Mouse (Mus musculus): ENCODE measurements around the gene Vmn2r87. TPM values are rescaled to one million over a fixed set of nuclear protein-coding genes. Genes with fewer than 3 reads are reported as not detected.
A peak's percentile ranks its signal among the peaks of the same experiment; 100 is the strongest.
"Not testable (repeated sequence)": the region's sequence is repeated elsewhere in the genome, so short reads cannot be mapped to it uniquely, and the experiment has no call there.

The Vmn2r87 gene
- not detected in 2 replicates for polyA plus RNA-seq (2015; fragmentation: Nextera tagmentation; extraction: Ambion mirVana)

DNA sequence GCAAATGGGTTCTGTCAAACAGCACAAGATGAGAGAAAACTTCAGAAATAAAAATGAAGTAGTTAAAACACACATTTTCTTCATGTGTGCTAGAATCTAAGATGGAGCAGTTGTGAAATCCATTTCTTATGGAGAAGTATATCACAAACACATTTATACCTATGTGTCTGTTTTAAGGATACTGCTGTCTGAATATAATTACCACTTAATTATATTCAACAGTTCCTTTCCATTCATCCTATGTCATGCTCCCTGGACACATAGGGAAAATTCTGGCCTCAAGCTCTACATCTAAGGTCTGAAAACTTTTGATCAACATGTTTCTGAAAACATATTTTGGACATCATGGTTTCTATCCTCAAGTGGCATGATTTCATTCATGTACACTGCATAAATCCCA, at the start of gene Vmn2r87:
Gene Vmn2r87 (minus strand): TSS at position 101 of the 400 bp plus-strand sequence.
- Histone ChIP-seq H3K27ac (no peak within 1 kb of the TSS), H3K36me3 (no peaks in the 10 kb centered on the region), H3K9me3 (no peaks in the 10 kb centered on the region), H3K27me3 (no peaks in the 10 kb centered on the region), H3K9ac (no peak within 1 kb of the TSS), H3K4me3 (no peak within 1 kb of the TSS), H3K4me2 (no peak within 1 kb of the TSS), H3K4me1 (no peaks in the 10 kb centered on the region)
- ATAC-seq (ENCODE audit: insufficient number of reproducible peaks, insufficient read depth, low FRiP score, low TSS enrichment, low read depth), result no peak

DNA sequence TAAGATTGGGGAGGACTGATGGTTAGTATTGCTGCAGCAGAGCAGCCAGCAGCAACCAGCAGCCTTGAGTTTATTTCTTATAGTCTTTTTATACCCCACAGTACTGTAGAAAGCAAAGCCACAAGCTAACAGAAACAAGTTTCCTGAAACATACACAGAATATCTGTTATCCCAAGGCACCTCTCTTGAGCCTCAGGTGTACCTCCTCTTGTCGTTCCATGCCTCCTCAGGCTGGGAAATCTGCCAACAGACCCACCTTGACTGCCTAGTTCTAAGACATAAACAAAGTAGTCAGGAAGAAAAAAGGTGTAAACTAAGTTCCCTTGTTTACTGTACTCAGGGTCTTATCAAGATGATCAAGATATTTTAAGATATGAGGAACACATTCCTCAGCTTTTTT, 47.1 kb upstream of the Vmn2r87 start:
- not testable (repeated sequence) for H3K27ac ChIP-seq; H3K27me3 ChIP-seq; H3K9me3 ChIP-seq; ATAC-seq (ENCODE audit: insufficient number of reproducible peaks, insufficient read depth, low FRiP score, low TSS enrichment, low read depth); H3K4me1 ChIP-seq; H3K9ac ChIP-seq; H3K36me3 ChIP-seq; H3K4me3 ChIP-seq; H3K4me2 ChIP-seq
- 61% methylated on average over 1 of the region's 1 CpGs for WGBS

DNA sequence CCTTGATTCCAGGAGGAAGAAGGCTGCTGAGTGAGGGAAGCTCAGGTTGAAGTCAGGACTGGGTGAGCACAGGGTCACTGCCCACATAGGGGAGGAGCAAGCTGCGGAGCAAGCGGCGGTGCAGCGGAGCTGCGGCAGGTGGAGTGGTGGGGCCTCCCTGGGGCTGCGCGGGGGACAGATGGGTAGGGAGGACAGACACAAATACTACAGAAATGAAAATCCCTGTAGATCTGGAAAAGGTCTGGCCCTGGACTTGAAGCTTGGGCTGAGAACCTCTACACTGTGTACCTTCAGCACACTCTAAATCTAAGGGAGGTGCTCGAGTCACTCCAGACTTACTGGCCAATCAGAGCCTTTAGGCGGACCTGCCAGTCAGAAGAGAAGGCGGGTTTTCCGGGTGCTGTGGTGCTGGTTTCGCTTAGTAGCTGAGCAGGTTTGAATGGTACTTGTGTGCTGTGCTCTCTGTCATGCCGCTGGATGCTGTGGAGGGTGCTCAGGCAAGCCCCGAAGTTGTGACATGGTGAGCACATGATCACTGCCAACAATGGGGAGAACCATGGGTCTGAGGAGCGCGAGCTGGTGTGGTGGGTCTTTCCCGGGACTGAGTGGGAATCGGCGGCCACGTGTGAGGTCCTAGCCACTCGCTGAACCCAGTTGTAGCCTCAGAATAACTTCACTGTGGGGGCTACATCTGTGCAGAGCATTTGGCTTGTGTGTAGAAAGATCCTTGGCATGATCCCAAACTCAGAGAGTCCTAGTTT, 44.9 kb upstream of the Vmn2r87 start:
- ATAC-seq (ENCODE audit: insufficient number of reproducible peaks, insufficient read depth, low FRiP score, low TSS enrichment, low read depth), result peak; percentile 96
- peak overlapping the region; percentile 73 for H3K27ac ChIP-seq
- not testable (repeated sequence) for H3K9me3 ChIP-seq, H3K36me3 ChIP-seq, H3K27me3 ChIP-seq, H3K4me1 ChIP-seq
- H3K9ac ChIP-seq, result peak overlapping the region; percentile 67
- H3K4me3 ChIP-seq, result peak overlapping the region; percentile 58
- under 1% methylated on average over 21 of the region's 21 CpGs for WGBS
- H3K4me2 ChIP-seq, result peak overlapping the region; percentile 72

DNA sequence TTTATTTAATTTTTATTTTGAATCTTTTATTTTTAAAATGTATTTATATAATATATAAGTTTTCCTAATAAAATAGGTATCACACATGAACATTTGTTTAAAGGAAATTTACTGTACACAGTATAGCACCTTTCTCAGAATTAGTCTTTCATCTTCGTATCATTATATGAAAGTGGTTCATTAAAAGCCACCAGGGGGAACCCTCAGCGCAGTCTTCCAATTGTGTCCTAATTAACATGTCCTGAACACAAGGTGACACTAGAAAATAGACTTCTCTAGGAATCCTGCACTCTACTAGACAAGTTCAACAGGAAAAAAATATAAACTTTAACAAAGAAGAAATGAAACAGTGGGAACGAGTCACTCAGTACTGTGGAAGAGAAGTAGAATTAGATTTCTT, 38.9 kb upstream of the Vmn2r87 start:
- Histone ChIP-seq H3K4me1 (no peaks in the 10 kb centered on the region), H3K4me3 (no peak overlapping the region), H3K27me3 (no peaks in the 10 kb centered on the region), H3K9me3 (no peaks in the 10 kb centered on the region), H3K36me3 (no peaks in the 10 kb centered on the region), H3K9ac (no peak overlapping the region), H3K4me2 (no peak overlapping the region), H3K27ac (no peak overlapping the region)
- no peak for ATAC-seq (ENCODE audit: insufficient number of reproducible peaks, insufficient read depth, low FRiP score, low TSS enrichment, low read depth)
- 71% methylated on average over 3 of the region's 3 CpGs for WGBS

DNA sequence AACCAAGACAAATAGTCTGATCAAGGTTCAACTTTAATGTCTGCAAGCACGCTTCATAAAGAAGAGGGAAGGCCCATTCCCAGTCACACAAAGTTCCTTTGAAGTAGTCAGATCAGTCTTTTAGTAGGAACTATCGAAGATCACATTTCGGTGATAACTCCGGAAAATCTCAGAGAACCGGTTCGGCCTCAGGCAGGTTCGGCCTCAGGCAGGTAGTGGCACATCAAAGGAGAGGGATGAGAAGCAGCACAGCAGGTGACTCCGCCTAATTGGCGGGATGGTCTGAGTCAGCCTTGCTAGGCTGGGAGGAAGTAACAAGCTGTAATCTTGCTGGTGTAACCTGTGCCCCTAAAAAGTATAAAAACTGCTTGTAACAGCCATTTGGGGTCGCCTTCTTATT, 30.7 kb upstream of the Vmn2r87 start:
- ATAC-seq (ENCODE audit: insufficient number of reproducible peaks, insufficient read depth, low FRiP score, low TSS enrichment, low read depth), result no peak
- Histone ChIP-seq H3K36me3 (no peaks in the 10 kb centered on the region), H3K4me3 (no peak overlapping the region), H3K4me2 (no peak overlapping the region), H3K27ac (no peak overlapping the region), H3K27me3 (no peaks in the 10 kb centered on the region), H3K4me1 (no peaks in the 10 kb centered on the region), H3K9ac (no peak overlapping the region), H3K9me3 (no peaks in the 10 kb centered on the region)
- 35% methylated on average over 10 of the region's 10 CpGs for WGBS

DNA sequence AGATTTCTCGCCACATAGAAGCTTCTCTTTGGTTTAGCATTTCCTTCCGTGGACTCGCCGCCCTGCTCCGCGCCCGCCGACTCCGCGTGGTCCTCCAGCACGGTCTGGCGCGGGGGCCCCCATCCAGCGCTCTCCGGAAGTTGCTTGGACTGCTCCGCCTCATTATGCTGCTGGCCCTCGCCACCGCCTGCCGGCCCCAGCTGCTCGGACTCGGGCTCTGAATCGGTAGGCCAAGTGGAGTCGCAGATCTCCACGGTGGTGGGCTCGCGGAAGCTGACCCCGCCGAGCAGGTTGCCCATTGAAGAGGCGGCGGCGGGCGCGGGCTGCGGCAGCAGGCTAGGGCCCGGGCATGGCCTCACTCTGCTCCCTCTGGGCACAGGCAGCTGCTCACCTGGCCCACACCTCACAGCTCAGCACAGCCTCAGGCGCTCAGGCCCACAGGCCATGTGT, 26.9 kb downstream of the Vmn2r87 start:
- ATAC-seq (ENCODE audit: insufficient number of reproducible peaks, insufficient read depth, low FRiP score, low TSS enrichment, low read depth), result peak; percentile 84
- no peaks in the 10 kb centered on the region for H3K27me3 ChIP-seq
- H3K27ac ChIP-seq, result no peak overlapping the region
- no peaks in the 10 kb centered on the region for H3K4me1 ChIP-seq
- H3K4me3 ChIP-seq, result peak overlapping the region; percentile 56
- H3K4me2 ChIP-seq, result peak overlapping the region; percentile 90
- no peaks in the 10 kb centered on the region for H3K9me3 ChIP-seq
- 6% methylated on average over 36 of the region's 36 CpGs for WGBS
- no peaks in the 10 kb centered on the region for H3K36me3 ChIP-seq
- H3K9ac ChIP-seq, result peak overlapping the region; percentile 71

DNA sequence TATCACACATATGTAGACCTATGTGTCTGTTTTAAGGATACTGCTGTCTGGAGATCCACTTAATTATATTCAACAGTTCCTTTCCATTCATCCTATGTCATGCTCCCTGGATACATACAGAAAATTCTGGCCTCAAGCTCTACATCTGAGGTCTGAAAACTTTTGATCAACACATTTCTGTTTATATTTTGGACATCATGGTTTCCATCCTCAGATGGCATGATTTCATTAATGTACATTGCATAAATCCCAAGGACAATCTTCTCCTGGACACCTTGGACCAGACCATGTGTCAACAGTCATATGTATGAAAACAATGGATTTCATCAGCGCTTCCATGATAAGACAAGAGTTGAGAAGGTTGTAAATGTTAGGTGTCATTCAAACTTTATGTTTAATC, 41.2 kb downstream of the Vmn2r87 start, which contains the start of gene Vmn2r86:
Gene Vmn2r86 (minus strand): TSS at position 101 of the 400 bp plus-strand sequence.
- not testable (repeated sequence) for ATAC-seq (ENCODE audit: insufficient number of reproducible peaks, insufficient read depth, low FRiP score, low TSS enrichment, low read depth); H3K4me2 ChIP-seq
- WGBS, result 83% methylated on average over 1 of the region's 1 CpGs

DNA sequence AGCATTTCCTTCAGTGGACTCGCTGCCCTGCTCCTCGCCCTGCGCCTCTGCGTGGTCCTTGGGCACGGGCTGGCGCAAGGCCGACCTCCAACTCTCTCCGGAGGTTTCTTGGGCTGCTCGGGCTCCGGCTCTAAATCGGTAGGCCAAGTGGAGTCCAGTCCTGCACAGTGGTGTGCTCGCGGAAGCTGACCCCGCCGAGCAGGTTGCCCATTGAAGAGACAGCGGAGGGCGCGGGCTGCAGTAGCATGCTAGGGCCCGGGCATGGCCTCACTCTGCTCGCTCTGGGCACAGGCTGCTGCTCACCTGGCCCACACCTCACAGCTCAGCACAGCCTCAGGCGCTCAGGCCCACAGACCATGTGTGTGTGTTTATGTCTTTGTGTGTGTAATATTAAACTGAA, 52.4 kb downstream of the Vmn2r87 start:
- H3K27me3 ChIP-seq, result no peaks in the 10 kb centered on the region
- no peak overlapping the region for H3K4me3 ChIP-seq
- ATAC-seq (ENCODE audit: insufficient number of reproducible peaks, insufficient read depth, low FRiP score, low TSS enrichment, low read depth), result peak; percentile 37; the same call in 1 of the 2 replicates
- 90% methylated on average over 21 of the region's 21 CpGs for WGBS
- H3K27ac ChIP-seq, result no peak overlapping the region
- H3K4me1 ChIP-seq, result no peaks in the 10 kb centered on the region
- no peak overlapping the region for H3K4me2 ChIP-seq
- no peaks in the 10 kb centered on the region for H3K9me3 ChIP-seq
- H3K36me3 ChIP-seq, result no peaks in the 10 kb centered on the region
- H3K9ac ChIP-seq, result no peak overlapping the region

More for the DNA sequence above, 41.2 kb downstream of the Vmn2r87 start, which contains the start of gene Vmn2r86:
- not testable (repeated sequence) for H3K27ac ChIP-seq, H3K9ac ChIP-seq, H3K27me3 ChIP-seq, H3K4me1 ChIP-seq, H3K36me3 ChIP-seq, H3K9me3 ChIP-seq, H3K4me3 ChIP-seq

DNA sequence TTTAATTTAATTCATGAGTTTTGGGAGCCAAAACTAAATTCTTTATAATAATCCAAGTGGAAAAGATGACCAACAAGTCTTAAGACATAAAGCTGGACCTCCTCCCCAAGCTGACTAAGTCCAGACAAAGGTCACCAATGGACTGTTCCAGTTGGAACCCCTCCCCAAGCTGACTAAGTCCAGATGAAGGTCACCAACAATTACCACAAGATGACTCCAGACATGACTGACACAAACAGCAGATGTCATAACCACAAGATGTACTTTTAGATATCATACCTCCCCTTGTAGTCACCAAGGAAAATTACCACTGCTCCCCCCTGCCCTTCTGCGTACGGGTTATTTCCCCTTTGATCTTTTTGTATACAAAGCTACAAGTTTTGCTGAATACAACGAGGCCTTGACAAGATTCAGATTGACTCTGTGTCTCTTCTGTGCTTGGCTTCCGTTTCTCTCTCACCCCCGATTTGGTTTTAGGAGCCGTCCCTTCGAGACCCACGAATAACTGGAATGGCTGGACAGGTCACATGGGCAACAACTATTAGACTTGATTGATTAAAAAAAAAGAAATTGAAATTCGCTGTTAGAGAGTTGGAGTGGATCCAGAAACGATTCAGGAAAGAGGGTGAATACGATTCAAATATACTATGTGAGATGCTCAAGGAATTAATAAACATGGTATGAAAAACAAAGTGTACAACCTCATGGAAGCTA, 62.9 kb downstream of the Vmn2r87 start:
- H3K9ac ChIP-seq; H3K27me3 ChIP-seq; ATAC-seq (ENCODE audit: insufficient number of reproducible peaks, insufficient read depth, low FRiP score, low TSS enrichment, low read depth); H3K4me3 ChIP-seq; H3K27ac ChIP-seq; H3K4me2 ChIP-seq; H3K9me3 ChIP-seq; H3K36me3 ChIP-seq; H3K4me1 ChIP-seq: not testable (repeated sequence)
- 82% methylated on average over 11 of the region's 11 CpGs for WGBS

DNA sequence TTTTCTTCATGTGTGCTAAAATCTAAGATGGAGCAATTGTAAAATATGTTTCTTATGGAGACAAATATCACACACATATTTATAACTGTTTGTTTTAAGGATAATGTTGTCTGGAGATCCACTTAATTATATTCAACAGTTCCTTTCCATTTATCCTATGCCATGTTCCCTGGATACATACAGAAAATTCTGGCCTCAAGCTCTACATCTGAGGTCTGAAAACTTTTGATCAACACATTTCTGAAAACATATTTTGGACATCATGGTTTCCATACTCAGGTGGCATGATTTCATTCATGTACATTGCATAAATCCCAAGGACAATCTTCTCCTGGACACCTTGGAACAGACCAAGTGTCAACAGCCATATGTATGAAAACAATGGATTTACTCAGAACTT, 67.6 kb downstream of the Vmn2r87 start, which contains the start of gene Vmn2r85:
Gene Vmn2r85 (minus strand): TSS at position 101 of the 400 bp plus-strand sequence.
- H3K4me1 ChIP-seq; H3K27me3 ChIP-seq; ATAC-seq (ENCODE audit: insufficient number of reproducible peaks, insufficient read depth, low FRiP score, low TSS enrichment, low read depth); H3K36me3 ChIP-seq; H3K4me2 ChIP-seq; H3K27ac ChIP-seq; H3K9ac ChIP-seq; H3K4me3 ChIP-seq; H3K9me3 ChIP-seq: not testable (repeated sequence)

DNA sequence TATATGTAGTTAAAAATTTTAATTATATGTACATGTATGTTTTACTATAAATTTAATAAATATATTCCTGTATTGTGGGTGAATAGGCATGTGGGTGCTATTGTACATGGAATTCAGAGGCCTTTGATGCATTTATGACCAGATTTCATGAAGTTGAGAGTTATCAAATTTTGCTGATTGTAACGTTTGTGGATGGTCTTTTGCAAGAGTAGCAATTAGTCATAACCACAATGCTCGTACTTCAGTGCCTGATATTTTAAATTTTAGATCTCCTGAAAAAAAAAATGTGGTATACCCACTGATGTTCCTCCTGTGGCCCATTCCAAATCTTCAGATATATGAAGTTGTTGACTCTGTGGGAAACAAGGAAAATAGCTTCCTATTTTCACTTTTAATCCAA, 74.8 kb downstream of the Vmn2r87 start:
- not testable (repeated sequence) for H3K36me3 ChIP-seq; H3K4me3 ChIP-seq; H3K9me3 ChIP-seq; ATAC-seq (ENCODE audit: insufficient number of reproducible peaks, insufficient read depth, low FRiP score, low TSS enrichment, low read depth); H3K4me1 ChIP-seq; H3K9ac ChIP-seq; H3K4me2 ChIP-seq; H3K27ac ChIP-seq; H3K27me3 ChIP-seq
- 61% methylated on average over 2 of the region's 2 CpGs for WGBS

Data from embryonic facial prominence, embryonic 13.5 days (tissue).